Mouse (Mus musculus): ENCODE results near the gene Gpbar1. TPM values are rescaled to one million over a fixed set of nuclear protein-coding genes. Genes with fewer than 3 reads are reported as not detected.

Gpbar1 gene
- total RNA-seq, 1 experiment from 2014 or later: not detected

- no peak for ATAC-seq (replicated peaks; ENCODE audit: low read depth, poor library complexity, severe bottlenecking)
These were observed 15.1 kb downstream of the Gpbar1 start for GRCm38 (mm10) chr1:74293306-74293960.

- no peak for ATAC-seq (replicated peaks; ENCODE audit: low read depth, poor library complexity, severe bottlenecking)
These were observed 15.8 kb downstream of the Gpbar1 start for GRCm38 (mm10) chr1:74294090-74294643.

- ATAC-seq (replicated peaks; ENCODE audit: low read depth, poor library complexity, severe bottlenecking): no peak
These were observed 16.5 kb downstream of the Gpbar1 start for GRCm38 (mm10) chr1:74294733-74295455.

DNA sequence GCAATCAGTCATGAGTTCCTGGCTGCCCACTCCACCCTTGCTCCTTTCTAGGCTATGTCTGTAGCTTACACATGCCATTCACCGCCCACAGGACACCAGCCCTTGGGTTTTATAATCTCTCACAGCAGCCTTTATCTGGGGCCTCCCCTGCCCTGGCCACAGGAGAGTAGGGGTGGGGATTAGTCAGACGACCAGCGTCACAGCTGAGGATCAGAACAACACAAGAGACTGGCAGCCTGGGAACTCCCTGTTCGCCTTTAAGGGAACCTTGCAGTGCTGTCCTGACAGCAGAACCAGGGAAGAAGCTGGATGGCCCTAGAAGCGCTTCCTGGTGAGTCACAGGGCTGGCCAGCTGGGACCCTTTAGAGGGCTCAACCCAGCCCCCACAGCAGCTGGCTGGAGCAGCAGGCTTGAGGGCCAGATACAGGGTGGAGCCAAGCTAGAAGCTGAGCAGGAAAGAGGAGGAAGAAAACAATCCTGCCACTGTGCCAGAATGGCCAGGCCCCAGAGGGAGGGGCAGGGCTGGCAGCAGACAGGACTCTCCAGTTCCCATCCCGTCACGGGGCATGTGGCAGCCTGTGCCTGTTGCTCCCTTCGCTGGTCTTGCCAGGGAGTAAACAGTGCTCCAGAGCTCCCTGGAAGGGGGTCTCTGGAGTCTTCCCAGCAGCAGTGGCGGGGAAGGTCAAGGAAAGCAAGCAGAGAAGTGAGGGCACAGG is 17.3 kb downstream of the Gpbar1 start:
- peak; percentile 91 for ATAC-seq (replicated peaks; ENCODE audit: low read depth, poor library complexity, severe bottlenecking)

DNA sequence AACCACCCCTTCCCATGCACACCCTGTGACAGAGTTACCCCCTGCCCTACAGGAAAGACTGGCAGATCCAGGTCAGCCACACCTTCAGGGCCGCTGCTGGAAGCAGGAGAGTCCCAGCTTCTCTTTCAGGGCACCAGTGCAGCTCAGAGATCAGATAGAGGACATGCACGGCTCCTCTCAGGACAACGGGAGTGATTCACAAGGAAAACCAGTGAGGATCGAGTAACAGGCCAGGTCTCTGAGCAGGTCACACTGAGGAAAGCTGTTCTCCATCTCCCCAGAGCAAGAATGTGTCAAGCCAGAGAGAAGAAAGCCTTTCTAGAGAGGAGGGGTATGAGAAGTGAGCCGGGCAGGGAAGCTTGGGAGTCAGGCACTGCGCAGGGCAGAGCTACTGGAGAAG is 18.1 kb downstream of the Gpbar1 start:
- ATAC-seq (replicated peaks; ENCODE audit: low read depth, poor library complexity, severe bottlenecking): no peak

GRCm38 (mm10) chr1:74297269-74297668 is 18.9 kb downstream of the Gpbar1 start:
- no peak for ATAC-seq (replicated peaks; ENCODE audit: low read depth, poor library complexity, severe bottlenecking)

GRCm38 (mm10) chr1:74298157-74298750 is 19.9 kb downstream of the Gpbar1 start:
- no peak for ATAC-seq (replicated peaks; ENCODE audit: low read depth, poor library complexity, severe bottlenecking)

DNA sequence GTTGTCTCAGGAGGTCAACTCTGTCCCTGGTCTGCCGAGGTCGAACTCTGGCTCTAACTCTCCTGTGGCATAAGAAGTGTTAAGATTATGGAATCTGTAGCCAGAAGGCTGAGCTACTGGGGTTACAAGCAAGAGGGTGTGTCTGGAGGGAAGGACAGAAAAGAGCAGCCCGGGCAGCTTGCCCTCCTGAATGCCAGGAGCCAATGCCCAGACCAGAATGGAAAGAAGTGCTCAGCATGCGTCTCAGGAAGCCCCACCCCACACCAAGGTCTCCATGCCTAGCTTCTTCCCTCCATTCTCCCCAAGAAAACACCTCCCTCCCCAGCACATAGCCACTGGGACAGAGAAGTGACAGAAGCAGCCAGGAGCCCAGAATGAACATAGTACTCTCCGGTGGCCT is 20.6 kb downstream of the Gpbar1 start:
- no peak for ATAC-seq (replicated peaks; ENCODE audit: low read depth, poor library complexity, severe bottlenecking)

- ATAC-seq (replicated peaks; ENCODE audit: low read depth, poor library complexity, severe bottlenecking): no peak
These were observed 22.2 kb downstream of the Gpbar1 start for GRCm38 (mm10) chr1:74300347-74301110.

GRCm38 (mm10) chr1:74302229-74302628 is 23.9 kb downstream of the Gpbar1 start:
- ATAC-seq (replicated peaks; ENCODE audit: low read depth, poor library complexity, severe bottlenecking): no peak

GRCm38 (mm10) chr1:74302835-74303234 is 24.5 kb downstream of the Gpbar1 start:
- ATAC-seq (replicated peaks; ENCODE audit: low read depth, poor library complexity, severe bottlenecking): no peak

- peak; percentile 72 for ATAC-seq (replicated peaks; ENCODE audit: low read depth, poor library complexity, severe bottlenecking)
These were observed 25.4 kb downstream of the Gpbar1 start for GRCm38 (mm10) chr1:74303509-74304338.

DNA sequence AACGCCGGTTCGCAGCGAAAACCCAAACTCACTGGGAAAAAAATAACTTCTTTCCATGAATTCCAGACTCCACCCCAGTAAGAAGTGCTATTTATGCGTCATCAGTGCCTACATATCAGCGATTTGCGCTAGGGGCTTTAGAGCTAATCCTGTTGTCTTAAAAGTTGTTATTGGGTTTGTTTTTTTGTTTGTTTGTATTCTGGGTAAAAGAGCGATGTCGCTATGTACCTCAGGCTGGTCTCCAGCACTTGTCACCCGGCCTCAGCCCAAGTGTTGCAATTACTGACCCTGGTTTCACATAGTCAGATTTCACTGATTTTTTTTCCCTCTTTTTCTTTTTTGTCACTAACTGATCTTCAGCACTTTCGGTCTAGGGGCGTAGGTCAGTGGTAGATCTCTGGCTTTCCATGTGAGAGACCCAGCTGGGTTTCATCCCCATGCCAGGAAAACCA is 26.0 kb downstream of the Gpbar1 start:
- peak; percentile 3; the same call in 1 of the 2 replicates for ATAC-seq (replicated peaks; ENCODE audit: low read depth, poor library complexity, severe bottlenecking)

DNA sequence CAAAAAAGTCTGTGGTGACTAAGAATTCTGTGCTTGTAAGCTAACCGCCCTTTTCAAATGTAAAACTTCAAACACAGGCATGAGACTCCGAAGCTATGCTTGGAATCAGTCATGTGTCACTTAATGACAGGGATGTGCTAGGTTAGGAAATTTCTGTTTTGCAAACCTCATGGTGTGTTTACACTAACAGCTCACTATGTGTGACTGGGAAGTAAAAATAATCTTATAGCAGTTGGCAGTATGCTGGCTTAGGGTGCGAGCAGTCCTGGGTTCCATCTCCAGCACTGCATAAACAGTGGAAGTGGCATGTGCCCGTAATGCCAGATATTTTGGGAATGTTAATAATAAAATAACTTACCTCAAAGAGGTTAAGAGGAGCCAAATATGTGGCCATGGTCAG is 26.6 kb downstream of the Gpbar1 start:
- ATAC-seq (replicated peaks; ENCODE audit: low read depth, poor library complexity, severe bottlenecking): no peak

DNA sequence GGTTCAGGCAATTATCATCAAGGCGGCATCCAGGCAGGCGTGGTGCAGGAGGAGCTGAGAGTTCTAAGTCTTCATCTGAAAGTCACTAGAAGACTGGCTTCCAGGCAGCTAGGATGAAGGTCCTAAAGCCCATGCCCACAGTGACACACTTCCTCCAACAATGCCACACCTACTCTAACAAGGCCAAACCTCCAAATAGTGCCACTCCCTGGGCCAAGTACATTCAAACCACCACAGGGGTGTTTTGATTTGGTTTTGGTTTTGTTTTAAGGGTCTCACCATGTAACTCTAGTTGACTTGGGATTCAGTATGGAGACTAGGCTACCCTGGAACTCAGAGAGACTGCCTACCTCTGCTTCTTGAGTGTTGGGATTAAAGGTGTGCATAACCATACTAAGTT is 27.2 kb downstream of the Gpbar1 start, which contains the start of gene Tmbim1:
Gene Tmbim1, minus strand, starts transcription at position 101 of the 400 bp plus-strand sequence.
- ATAC-seq (replicated peaks; ENCODE audit: low read depth, poor library complexity, severe bottlenecking): no peak

DNA sequence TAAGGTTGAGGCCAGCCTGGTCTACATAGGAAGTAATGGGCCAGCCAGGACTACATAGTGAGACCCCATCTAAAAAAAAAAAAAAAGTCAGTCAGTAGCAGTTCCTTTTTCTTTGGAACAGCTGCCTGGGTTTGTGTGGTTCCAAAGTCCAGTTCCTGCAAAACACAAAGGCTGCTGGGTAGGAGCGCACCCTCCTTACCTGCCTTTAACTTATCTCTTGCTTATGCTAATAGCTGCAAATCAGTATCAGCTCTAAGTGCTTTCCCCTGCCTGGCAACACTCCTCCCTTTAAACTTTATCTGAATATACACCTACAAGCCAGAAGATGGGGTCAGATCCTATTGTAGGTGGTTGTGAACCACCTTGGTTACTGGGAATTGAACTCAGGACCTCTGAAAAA is 28.8 kb downstream of the Gpbar1 start:
- ATAC-seq (replicated peaks; ENCODE audit: low read depth, poor library complexity, severe bottlenecking): no peak

DNA sequence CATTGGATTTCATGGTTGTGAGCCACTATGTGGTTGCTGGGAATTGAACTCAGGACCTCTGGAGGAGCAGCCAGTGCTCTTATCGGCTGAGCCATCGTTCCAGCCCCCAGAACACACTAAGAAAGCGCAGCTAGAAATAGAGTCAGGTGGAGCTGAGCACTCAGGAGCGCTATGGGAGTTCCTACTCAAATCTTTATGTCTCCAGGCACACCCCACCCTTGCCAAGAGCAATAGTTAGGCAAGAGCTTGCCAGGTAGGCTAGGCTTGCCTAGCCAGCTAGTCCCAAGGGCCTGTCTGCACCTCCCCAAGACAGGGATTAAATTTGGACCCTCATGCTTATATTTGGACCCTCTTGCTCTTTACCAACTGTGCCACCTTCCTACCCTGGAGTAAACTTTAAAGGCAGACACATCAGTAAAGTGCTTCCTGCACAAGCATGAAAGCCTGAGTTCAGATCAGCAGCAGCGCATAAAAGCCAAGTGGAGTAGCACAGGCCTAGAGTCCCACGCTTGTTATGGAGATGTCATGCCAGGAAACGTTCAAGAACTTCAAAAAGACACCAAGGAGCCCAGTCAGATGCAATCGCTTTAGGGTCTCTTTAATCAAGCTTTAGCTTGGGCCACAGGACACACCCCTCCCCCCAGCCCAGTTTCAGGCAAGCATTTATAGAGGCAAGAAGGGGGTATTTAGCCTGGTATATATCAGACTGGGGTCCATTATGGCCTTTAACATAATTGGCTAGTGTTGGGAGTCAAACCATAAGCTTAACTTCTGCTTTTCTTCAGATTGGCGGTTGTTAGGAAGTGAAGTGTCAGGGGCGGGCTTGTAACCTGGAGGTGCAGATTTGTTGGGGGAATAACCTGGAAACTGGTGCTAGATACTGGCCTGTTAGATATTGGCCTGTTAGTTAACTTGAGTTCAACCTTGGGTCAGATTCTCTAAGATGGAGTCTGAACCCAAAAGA is 29.9 kb downstream of the Gpbar1 start:
- ATAC-seq (replicated peaks; ENCODE audit: low read depth, poor library complexity, severe bottlenecking): no peak

DNA sequence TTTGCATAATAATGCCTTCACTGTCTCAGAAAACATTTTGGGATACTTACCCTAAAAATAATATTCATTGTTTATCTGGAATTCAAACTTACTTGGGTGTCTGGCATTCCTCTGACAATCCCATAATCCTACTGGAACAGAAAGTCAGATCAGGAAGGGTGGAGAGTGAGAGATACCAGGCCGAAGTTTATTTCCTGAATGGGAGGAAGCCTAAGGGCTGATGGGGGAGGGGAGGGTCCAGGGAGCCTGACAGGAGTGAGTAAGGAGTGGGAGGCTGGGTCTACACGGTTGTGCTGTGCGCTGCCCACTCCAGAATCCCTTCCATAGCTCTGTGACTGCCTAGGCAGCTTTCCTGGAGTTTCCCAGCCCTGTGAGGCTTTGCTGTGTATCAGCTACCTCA is 31.4 kb downstream of the Gpbar1 start:
- ATAC-seq (replicated peaks; ENCODE audit: low read depth, poor library complexity, severe bottlenecking): no peak
